Mouse (Mus musculus): ENCODE results near the gene Nod2. TPM values are rescaled to one million over a fixed set of nuclear protein-coding genes. Genes with fewer than 3 reads are reported as not detected.

Gene Nod2
- total RNA-seq (2021): under 1 TPM; 0.27 to 0.66 TPM
- long read RNA-seq, experiment 1: 0 reads
- long read RNA-seq, experiment 2: 0 reads

GRCm38 (mm10) chr8:88646837-88647778 lies at the start of gene Nod2:
Gene Nod2, plus strand, starts transcription at chr8:88647315.
- DNase-seq (ENCODE audit: low spot score): peak; percentile 85

- no peak for DNase-seq (ENCODE audit: low spot score)
Observed at GRCm38 (mm10) chr8:88598578-88598977, 48.5 kb upstream of the Nod2 start.

- no peak for DNase-seq (ENCODE audit: low spot score)
Observed at GRCm38 (mm10) chr8:88599491-88599890, 47.6 kb upstream of the Nod2 start.

DNA sequence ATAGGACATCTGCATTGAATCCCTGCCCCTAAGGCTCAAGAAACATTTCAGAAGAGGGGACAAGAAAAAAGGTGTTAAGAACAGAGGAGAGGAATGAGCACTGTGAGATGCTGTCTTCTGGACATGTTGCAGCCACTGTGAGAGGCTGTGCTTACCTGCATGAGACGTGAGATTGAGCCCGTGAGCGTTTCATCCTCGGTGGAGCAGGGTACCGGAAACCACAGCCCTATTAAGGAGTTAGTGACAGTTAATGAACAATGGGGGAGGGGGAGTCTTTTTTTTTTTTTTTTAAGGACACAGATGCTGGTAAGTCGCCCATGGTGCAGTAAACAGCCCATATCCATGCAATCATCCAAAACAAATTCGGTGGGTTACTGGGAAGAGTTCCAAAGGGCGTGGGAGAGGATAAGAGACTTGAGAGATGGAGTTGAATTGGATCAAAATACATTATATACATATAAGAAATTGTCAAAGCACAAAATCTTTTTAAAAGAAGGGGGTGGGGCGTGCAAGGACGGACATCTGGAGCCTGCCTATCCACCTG lies 43.6 kb upstream of the Nod2 start:
- no peak for DNase-seq (ENCODE audit: low spot score)

GRCm38 (mm10) chr8:88604065-88605038 lies 42.8 kb upstream of the Nod2 start:
- peak; percentile 22 for DNase-seq (ENCODE audit: low spot score)

DNA sequence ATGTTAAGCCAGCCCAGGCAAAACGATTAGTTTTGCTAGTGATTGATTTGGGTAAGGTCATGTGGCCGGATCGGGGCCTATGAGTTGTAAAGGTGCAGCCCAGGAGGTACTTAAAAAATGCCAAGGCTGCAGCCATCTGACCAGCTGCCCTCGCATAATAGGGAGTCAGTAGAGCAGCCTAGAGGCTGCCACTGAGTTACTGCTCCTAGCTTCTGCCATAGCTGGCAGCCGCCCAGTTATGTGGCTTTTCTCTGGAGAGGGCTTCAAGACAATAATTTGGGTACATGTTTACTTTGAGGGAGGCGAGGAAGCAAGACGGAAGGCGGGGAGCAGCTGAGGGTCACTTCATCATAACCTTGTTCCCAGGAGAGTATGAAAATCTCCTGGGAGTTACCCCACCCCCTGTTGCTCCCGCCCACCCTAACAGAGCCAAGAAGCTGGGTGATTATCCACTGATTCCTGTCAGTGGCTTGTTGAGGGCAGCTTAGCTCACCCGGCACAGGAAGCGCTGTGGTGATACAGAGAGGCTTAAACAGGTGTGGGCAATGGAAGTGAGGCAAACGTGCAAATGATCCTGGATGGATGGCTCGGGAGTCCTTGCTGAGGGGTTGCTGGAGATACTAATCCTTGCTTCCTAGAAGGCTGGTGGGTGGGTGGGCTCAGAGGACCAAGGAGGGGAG lies 41.6 kb upstream of the Nod2 start:
- no peak for DNase-seq (ENCODE audit: low spot score)

DNA sequence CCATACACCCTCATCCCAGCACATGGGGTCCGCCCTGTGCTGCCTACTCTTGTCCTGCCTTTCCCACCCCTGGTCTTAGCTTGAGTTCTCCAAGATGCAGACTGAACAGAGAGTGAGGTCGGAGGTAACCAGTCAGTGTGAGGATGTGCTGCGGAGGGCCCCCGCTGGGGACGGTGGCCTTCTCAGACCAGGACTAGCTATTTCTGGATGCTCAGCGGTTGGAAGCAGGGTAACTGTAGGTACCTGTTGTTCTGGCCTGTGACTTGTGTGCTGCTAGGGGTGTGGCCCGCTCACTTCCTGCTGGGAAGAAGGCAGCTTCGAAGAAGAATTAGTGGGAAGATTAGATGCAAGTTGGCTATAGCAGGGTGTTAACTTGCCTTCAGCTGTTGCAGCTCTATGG lies 38.1 kb upstream of the Nod2 start:
- no peak for DNase-seq (ENCODE audit: low spot score)

GRCm38 (mm10) chr8:88610271-88610670 lies 36.8 kb upstream of the Nod2 start:
- DNase-seq (ENCODE audit: low spot score): no peak

DNA sequence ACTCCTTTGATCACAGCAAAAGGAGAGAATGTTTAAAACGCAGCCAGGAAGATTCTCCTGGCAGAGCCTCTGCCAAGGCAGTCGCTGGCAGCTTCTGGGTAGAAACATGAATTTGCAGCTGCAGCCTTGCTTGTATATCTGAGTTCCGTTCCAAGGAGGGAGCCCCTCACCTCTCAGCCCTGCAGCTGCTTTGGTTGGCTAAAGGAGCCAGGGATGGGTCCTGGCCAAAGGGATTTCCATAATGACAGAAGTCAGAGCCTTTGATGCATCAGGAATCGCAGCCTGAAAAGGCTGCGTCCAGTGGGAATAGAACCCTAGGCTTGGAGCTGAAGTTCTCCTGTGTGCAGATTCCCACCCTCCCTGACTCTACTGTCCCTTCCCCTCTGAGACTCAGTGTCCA lies 32.1 kb upstream of the Nod2 start:
- no peak for DNase-seq (ENCODE audit: low spot score)

GRCm38 (mm10) chr8:88618612-88619011 lies 28.5 kb upstream of the Nod2 start:
- no peak for DNase-seq (ENCODE audit: low spot score)

DNA sequence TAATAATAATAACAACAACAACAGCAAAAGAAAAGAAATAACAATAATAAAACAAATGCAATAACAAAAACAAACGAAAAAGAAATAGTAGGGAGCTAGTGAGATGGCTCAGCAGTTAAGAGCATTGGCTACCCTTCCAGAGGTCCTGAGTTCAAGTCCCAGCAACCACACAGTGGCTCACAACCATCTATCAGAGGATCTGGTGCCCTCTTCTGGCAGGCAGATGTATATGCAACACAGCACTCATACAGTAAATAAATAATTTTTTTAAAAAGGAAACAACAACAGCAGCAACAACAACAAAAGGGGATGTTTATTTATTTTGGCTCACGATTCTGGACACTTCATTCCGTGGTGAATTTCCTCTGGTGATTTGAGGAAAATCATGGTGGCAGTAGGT lies 27.6 kb upstream of the Nod2 start:
- no peak for DNase-seq (ENCODE audit: low spot score)

- DNase-seq (ENCODE audit: low spot score): no peak
Observed at GRCm38 (mm10) chr8:88620931-88621330, 26.2 kb upstream of the Nod2 start.

DNA sequence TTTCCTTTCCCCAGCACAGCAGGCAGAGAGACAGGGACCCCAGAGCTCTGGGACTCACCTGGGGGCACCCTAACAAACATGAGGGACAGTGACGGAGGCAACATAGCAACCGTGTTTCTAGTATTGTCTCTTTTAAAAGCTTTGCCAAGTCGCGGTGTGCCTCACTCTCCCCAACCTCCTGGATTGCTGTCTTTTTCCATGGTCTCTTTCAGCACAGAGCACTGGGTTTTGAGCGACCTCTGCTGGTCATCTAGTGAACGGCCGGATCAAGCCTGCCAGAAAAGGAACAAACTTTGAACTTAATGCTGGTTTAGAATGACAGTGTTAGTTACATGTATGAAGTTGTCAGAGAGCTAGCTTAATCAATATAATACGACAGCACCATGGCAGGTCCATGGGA lies 25.7 kb upstream of the Nod2 start:
- DNase-seq (ENCODE audit: low spot score): peak; percentile 71

- no peak for DNase-seq (ENCODE audit: low spot score)
Observed at GRCm38 (mm10) chr8:88623351-88623750, 23.8 kb upstream of the Nod2 start.

GRCm38 (mm10) chr8:88624276-88624675 lies 22.8 kb upstream of the Nod2 start:
- no peak for DNase-seq (ENCODE audit: low spot score)

DNA sequence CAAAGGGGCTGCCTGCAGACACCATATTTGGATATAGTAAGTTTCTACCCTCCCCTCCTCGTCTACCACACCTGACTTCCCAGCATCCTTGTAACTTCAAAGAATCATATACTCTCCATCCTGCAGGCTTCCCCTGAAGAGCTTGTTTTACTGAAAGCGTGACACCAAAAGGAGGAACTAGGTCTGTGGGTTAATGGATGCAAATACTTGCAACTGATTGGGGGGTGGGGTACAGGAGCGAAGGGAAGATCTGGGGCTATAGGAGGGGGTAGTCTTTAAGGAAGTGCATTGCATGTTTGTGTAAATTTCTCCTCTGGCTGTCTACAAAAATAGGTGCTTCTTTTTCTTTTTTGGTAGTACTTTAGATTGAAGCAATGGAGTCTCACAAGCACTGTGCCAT lies 20.7 kb upstream of the Nod2 start:
- no peak for DNase-seq (ENCODE audit: low spot score)

GRCm38 (mm10) chr8:88626940-88627264 lies 20.2 kb upstream of the Nod2 start:
- no peak for DNase-seq (ENCODE audit: low spot score)

DNA sequence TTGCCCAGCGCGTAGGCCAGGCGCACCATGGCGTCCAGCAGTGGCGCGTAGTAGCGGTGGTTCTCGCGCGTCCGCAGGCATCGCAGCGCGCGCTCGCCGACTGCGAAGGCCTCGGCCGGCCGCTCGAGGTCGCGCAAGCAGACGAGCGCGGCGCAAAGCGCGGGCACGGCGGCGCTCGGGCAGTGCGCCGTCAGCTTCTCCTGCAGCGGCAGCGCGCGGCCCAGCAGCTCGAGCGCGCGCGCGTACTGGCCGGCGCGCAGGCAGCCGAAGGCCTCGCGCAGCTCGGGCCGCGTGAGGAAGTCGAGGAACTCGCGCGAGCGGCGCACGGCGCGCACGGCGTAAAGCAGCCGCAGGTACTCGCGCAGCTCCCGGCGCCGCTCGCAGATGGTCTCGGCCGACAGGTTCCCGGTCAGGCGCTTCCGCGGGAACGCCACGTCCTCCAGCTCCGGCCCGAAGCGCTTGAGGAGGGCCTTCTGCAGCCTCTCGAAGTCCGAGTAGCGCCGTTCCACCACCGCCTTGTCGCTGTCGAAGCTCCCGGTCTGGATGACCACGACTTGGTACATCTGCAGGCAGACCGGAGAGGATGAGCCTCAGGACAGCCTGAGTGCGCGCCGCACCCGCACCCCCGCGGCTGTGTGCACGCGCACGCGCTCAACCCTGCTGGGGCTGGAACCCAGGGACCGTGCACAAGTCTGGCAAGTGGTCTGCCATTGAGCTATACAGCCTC lies 19.7 kb upstream of the Nod2 start:
- peak; percentile 52 for DNase-seq (ENCODE audit: low spot score)

GRCm38 (mm10) chr8:88628001-88628774 lies 18.9 kb upstream of the Nod2 start:
- DNase-seq (ENCODE audit: low spot score): no peak

DNA sequence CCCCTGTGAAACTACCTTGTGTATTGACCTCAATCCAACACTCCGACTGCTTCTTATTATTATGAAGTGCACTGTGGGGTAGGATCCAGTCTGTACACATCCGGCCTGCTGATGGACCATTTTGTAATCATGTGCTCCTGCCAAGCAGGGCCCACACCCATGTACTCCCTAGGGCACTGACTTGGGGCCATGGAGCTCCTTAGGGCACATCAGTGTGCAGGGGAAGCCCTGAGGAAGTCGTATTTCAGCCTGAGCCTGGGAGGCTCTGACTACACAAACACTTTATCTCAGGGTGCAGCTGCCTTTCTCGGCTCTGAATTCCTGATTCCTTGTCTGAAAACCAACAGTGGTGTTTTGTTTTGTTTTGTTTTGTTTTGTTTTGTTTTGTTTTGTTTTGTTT lies 16.9 kb upstream of the Nod2 start:
- DNase-seq (ENCODE audit: low spot score): peak; percentile 26

All from gastrocnemius, adult 18-20 months (tissue).